Mouse (Mus musculus) thymus, adult 2 months (tissue): ENCODE results near the gene Gstm7. TPM values are rescaled to one million over a fixed set of nuclear protein-coding genes. Genes with fewer than 3 reads are reported as not detected.
"Not testable (repeated sequence)": the region's sequence is repeated elsewhere in the genome, so short reads cannot be mapped to it uniquely, and the experiment has no call there.

Source experiments
- DNase-seq: peaks from one replicate; pipeline ENCODE4 v3.0.0; 2021
- H3K27ac ChIP-seq: fragments of 200-500 bp; 2 replicates; pipeline ENCODE4 v1.5.1; 2012; ENCODE audit warnings: low read length, control low read depth; ENCODE audit not compliant: control insufficient read depth, insufficient read depth
- H3K27me3 ChIP-seq: fragments of 200-500 bp; 2 replicates; pipeline ENCODE4 v1.6.1; 2012; ENCODE audit warnings: mild to moderate bottlenecking, low read length, moderate library complexity, mixed read lengths; ENCODE audit not compliant: control insufficient read depth, insufficient read depth
- H3K36me3 ChIP-seq: fragments of 200-500 bp; 2 replicates; pipeline ENCODE4 v1.6.1; 2012; ENCODE audit warnings: mild to moderate bottlenecking, low read length, moderate library complexity; ENCODE audit not compliant: control insufficient read depth, insufficient read depth
- H3K4me1 ChIP-seq: fragments of 200-500 bp; replicated peaks from 2 replicates; pipeline ENCODE4 v1.6.1; 2012; ENCODE audit warnings: low read length; ENCODE audit not compliant: control insufficient read depth, insufficient read depth
- H3K4me3 ChIP-seq: fragments of 200-500 bp; 2 replicates; pipeline ENCODE4 v1.5.1; 2012; ENCODE audit warnings: mild to moderate bottlenecking, low read length, control low read depth, moderate library complexity; ENCODE audit not compliant: control insufficient read depth, insufficient read depth
- CTCF ChIP-seq: fragments of 200-500 bp; IDR thresholded peaks from 2 replicates; pipeline ENCODE4 v1.5.1; 2012; ENCODE audit warnings: mild to moderate bottlenecking, control low read depth, low read length, moderate library complexity, borderline replicate concordance; ENCODE audit not compliant: control insufficient read depth, poor library complexity, insufficient read depth; ENCODE audit errors: extremely low read depth
- POLR2A ChIP-seq: fragments of 200-500 bp; IDR thresholded peaks from 2 replicates; pipeline ENCODE4 v1.6.1; 2012; ENCODE audit warnings: mild to moderate bottlenecking, low read length, control low read depth, moderate library complexity; ENCODE audit not compliant: control insufficient read depth, poor library complexity, insufficient read depth; ENCODE audit errors: extremely low read depth
- WGBS: fragments of 180-500 bp; shearing (Covaris S2); methylation state at CpG from one replicate; pipeline ENCODE4 v1.1.7; 2018; 5-methylcytosine and 5-hydroxymethylcytosine counted together
- polyA plus RNA-seq: library from polyadenylated mRNA; depleted of rRNA; stranded (reverse); fragments of >200 nt; gene quantifications from 2 replicates; pipeline ENCODE4 v1.2.3, GENCODE M21; 2012; rRNA removed

Gstm7 gene
- 2.1 and 5.3 TPM in 2 replicates for polyA plus RNA-seq

- WGBS: 30% methylated on average over 10 of the region's 10 CpGs
- Histone ChIP-seq H3K27ac (no peak within 1 kb of the TSS), H3K4me3 (peak within 1 kb of the TSS; percentile 31), H3K27me3 (no peaks in the 10 kb centered on the region), H3K36me3 (no peaks in the 10 kb centered on the region), H3K4me1 (peaks cover 5% of the 10 kb centered on the region; the same call in 1 of the 2 replicates)
- peak; percentile 83 for DNase-seq
- TF ChIP-seq POLR2A: no peak
- no peak for TF ChIP-seq CTCF
These were observed at the start of gene Gstm7 for GRCm38 (mm10) chr3:107931670-107932069. Gene Gstm7, minus strand, starts transcription at chr3:107931817.

DNA sequence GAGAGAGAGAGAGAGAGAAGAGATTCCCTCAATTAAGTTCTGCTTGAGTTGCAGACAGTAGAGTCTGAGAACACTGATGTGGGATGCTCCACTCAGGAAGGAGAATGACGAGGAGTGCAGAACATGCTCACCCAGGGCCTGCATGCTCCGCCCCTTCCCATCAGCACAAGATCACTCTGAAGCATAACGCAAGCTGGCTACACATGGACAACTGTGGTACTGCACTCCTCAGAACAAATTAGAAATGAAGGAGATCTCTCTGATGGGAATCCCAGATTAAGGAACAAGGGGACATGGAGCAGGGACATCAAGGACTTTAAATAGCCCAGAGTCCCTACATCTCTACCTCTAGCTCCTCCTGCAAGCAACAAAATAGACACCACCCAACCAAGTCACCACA, 49.6 kb upstream of the Gstm7 start:
- 79% methylated on average over 3 of the region's 3 CpGs for WGBS
- DNase-seq: no peak
- no peaks in the 10 kb centered on the region for H3K36me3 ChIP-seq
- H3K27me3 ChIP-seq: no peaks in the 10 kb centered on the region
- TF ChIP-seq CTCF (no peak), POLR2A (no peak)
- H3K4me1 ChIP-seq: no peaks in the 10 kb centered on the region
- no peak overlapping the region for H3K4me3 ChIP-seq
- H3K27ac ChIP-seq: no peak overlapping the region

DNA sequence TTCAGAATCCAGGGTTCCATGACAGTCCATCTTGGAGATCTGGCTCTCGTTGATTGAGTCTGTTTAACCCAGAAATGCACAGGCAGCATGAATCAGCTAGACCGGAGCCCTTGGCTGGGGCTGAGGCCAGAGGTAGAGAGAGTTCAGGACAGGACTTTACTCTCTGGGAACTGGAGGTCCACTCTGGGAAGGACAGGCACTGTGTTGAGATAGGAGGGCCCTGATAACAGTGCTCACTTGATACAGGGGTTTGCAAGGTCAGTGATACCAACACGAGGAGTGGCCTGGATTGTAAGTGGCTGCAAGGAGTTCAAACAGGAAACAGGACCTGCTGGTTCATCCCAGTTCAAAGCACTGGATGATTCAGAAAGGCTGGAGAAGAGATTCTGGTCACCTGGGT, 46.1 kb upstream of the Gstm7 start:
- DNase-seq: no peak
- Histone ChIP-seq H3K4me3 (no peak overlapping the region), H3K27ac (no peak overlapping the region), H3K27me3 (no peaks in the 10 kb centered on the region), H3K36me3 (no peaks in the 10 kb centered on the region), H3K4me1 (no peaks in the 10 kb centered on the region)
- TF ChIP-seq POLR2A: no peak
- no peak for TF ChIP-seq CTCF
- 88% methylated on average over 3 of the region's 3 CpGs for WGBS

- WGBS: 97% methylated on average over 1 of the region's 1 CpGs
- TF ChIP-seq POLR2A: no peak
- TF ChIP-seq CTCF: no peak
- Histone ChIP-seq H3K36me3 (no peaks in the 10 kb centered on the region), H3K4me3 (no peak overlapping the region), H3K4me1 (no peaks in the 10 kb centered on the region), H3K27ac (no peak overlapping the region), H3K27me3 (no peaks in the 10 kb centered on the region)
- no peak for DNase-seq
These were observed 42.6 kb upstream of the Gstm7 start for GRCm38 (mm10) chr3:107974237-107974636.

GRCm38 (mm10) chr3:107972070-107972469, 40.5 kb upstream of the Gstm7 start:
- Histone ChIP-seq H3K4me3 (no peak overlapping the region), H3K27me3 (no peaks in the 10 kb centered on the region), H3K4me1 (no peaks in the 10 kb centered on the region), H3K36me3 (no peaks in the 10 kb centered on the region), H3K27ac (no peak overlapping the region)
- WGBS: 96% methylated on average over 3 of the region's 3 CpGs
- DNase-seq: no peak
- TF ChIP-seq POLR2A: no peak
- TF ChIP-seq CTCF: no peak

GRCm38 (mm10) chr3:107971101-107971500, 39.5 kb upstream of the Gstm7 start:
- DNase-seq, H3K4me1 ChIP-seq, H3K27ac ChIP-seq, H3K36me3 ChIP-seq, H3K27me3 ChIP-seq, H3K4me3 ChIP-seq: not testable (repeated sequence)
- WGBS: 93% methylated on average over 3 of the region's 3 CpGs

DNA sequence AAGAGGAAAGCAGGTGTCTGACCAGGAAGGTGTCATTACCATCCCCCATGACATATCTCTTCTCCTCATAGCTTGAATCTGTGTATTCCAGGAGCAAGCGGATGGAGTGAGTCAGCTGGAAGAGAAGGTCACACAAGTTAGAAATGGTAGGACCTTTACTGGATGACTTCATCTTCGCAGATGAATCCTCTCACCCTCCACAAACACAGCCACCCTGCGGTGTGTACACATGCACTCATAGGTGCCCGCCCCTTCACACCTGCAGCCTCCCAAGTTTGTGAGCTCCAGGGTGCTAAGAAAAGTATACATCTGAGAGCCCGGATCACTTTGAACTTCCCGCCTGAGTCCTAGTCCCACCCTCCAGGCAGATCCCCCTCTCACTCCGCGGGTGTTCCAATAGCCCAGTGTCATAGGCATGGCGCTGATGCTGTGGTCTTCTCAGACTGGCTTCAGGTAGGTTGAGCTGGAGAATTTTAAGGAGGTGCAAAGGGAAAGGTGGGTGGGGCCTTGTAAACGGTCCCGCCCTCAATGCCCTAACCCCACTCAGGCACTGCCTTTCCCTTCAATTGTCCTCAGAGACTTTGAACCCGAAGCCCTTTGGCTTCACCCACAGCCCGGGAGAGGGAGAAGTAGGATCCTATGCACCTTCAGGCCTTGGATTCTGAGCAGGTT, 37.2 kb upstream of the Gstm7 start, which contains the start of gene Gstm3:
Gstm3 (minus strand) TSS at position 560 of the 672 bp plus-strand sequence.
- TF ChIP-seq CTCF (no peak), POLR2A (no peak)
- no peak for DNase-seq
- no peaks in the 10 kb centered on the region for H3K4me1 ChIP-seq
- WGBS: 81% methylated on average over 13 of the region's 13 CpGs
- H3K27ac ChIP-seq: no peak within 1 kb of the TSS
- no peak within 1 kb of the TSS for H3K4me3 ChIP-seq
- H3K27me3 ChIP-seq: no peaks in the 10 kb centered on the region
- no peaks in the 10 kb centered on the region for H3K36me3 ChIP-seq
